Mouse (Mus musculus) left cerebral cortex, adult 6 months (tissue): ENCODE measurements around the gene Pla2g2e. TPM values are rescaled to one million over a fixed set of nuclear protein-coding genes. Genes with fewer than 3 reads are reported as not detected.

ENCODE experiments used
- long read RNA-seq, 2 experiments: library from polyadenylated mRNA; unstranded; transcript quantifications; one replicate each; pipeline ENCODE4 v2.0.0; 2019 to 2020
- polyA plus RNA-seq: library from polyadenylated mRNA; unstranded; fragments of <200 nt; fragmentation: Nextera tagmentation; gene quantifications from 2 replicates; pipeline ENCODE4 v1.2.3, GENCODE M21; 2021

Gene Pla2g2e
- not detected in 2 replicates for polyA plus RNA-seq
- long read RNA-seq, experiment 1, result 0 reads
- long read RNA-seq, experiment 2, result 0 reads

GRCm38 (mm10) chr4:138877731-138878130 is at the start of gene Pla2g2e:
Pla2g2e (plus strand) TSS chr4:138877942.

GRCm38 (mm10) chr4:138863344-138863998 is 14.3 kb upstream of the Pla2g2e start, which contains the start of gene Pla2g5:
Pla2g5 (minus strand) TSS chr4:138863482.

GRCm38 (mm10) chr4:138873864-138874263 is 3.9 kb upstream of the Pla2g2e start, which contains the start of gene Gm13030:
Gm13030 (minus strand) TSS chr4:138873964.

GRCm38 (mm10) chr4:138913797-138914196 is 36.1 kb downstream of the Pla2g2e start, which contains the start of gene Otud3:
Otud3 (minus strand) TSS chr4:138913945.

Other genes with a start within 250 kb of the Pla2g2e start
- 1.1 TPM in 2 replicates for gene Vwa5b1, start 242.1 kb upstream of the Pla2g2e start, polyA plus RNA-seq
- gene Pla2g2c, start 153.2 kb upstream of the Pla2g2e start, polyA plus RNA-seq, result 0.25 and 0.65 TPM in 2 replicates
- 0.65 and 0.89 TPM in 2 replicates for gene Ubxn10, start 140.8 kb upstream of the Pla2g2e start, polyA plus RNA-seq
- not detected in 2 replicates for gene Pla2g2f, start 120.3 kb upstream of the Pla2g2e start, polyA plus RNA-seq
- 0.38 and 0.53 TPM in 2 replicates for gene Pla2g2d, start 102.2 kb upstream of the Pla2g2e start, polyA plus RNA-seq
- gene Pla2g5, start 14.5 kb upstream of the Pla2g2e start, polyA plus RNA-seq, result 0.53 and 2.5 TPM in 2 replicates
- gene Gm13030, start 4.0 kb upstream of the Pla2g2e start, polyA plus RNA-seq, result not detected in 2 replicates
- gene Otud3, start 36.0 kb downstream of the Pla2g2e start, polyA plus RNA-seq, result 1.4 and 9.0 TPM in 2 replicates
- not detected in 2 replicates for gene Rnf186, start 89.2 kb downstream of the Pla2g2e start, polyA plus RNA-seq
- 1.8 and 3.3 TPM in 2 replicates for gene Tmco4, start 94.9 kb downstream of the Pla2g2e start, polyA plus RNA-seq
- 2.1 and 3.7 TPM in 2 replicates for gene Htr6, start 197.6 kb downstream of the Pla2g2e start, polyA plus RNA-seq
- 25.4 and 111 TPM in 2 replicates for gene Nbl1, start 215.1 kb downstream of the Pla2g2e start, polyA plus RNA-seq